Mouse (Mus musculus) CH12.LX (cell line): ENCODE data around the gene Zbtb25. TPM values are rescaled to one million over a fixed set of nuclear protein-coding genes. Genes with fewer than 3 reads are reported as not detected.

Experiments used
- DNase-seq: peaks from one replicate; pipeline ENCODE4 v3.0.0-alpha.2; 2013; ENCODE audit errors: extremely low read depth
- H3K27ac ChIP-seq: 2 replicates; pipeline ENCODE4 v1.5.1; 2012; ENCODE audit warnings: low read depth, mild to moderate bottlenecking, control low read depth, moderate library complexity; ENCODE audit not compliant: insufficient read depth
- H3K27me3 ChIP-seq: replicated peaks from 2 replicates; pipeline ENCODE3; 2012; ENCODE audit warnings: inconsistent platforms
- H3K36me3 ChIP-seq, 2 experiments: replicated peaks in 1 of 2; 2 replicates each; pipeline versions ENCODE3 to v1.6.1; 2012; ENCODE audit warnings: inconsistent platforms in 1 of 2, low read length in 1 of 2, mild to moderate bottlenecking in 1 of 2, mixed read lengths in 1 of 2, moderate library complexity in 1 of 2; ENCODE audit not compliant: control insufficient read depth in 1 of 2, insufficient read depth in 1 of 2
- H3K4me1 ChIP-seq, 2 experiments: 2 replicates each; pipeline ENCODE4 v1.6.1; 2012; ENCODE audit warnings: inconsistent platforms in 1 of 2, moderate library complexity in 1 of 2; ENCODE audit not compliant: insufficient read depth in 2 of 2, control insufficient read depth in 1 of 2
- H3K4me2 ChIP-seq: 2 replicates; pipeline ENCODE4 v1.6.1; 2012; ENCODE audit warnings: low read depth, mild to moderate bottlenecking, control low read depth; ENCODE audit not compliant: poor library complexity, insufficient read depth, severe bottlenecking
- H3K4me3 ChIP-seq, 3 experiments: fragments of 150-350 bp in 1 of 3; sonication (generic) in 1 of 3; replicated peaks in 1 of 3; 2 replicates each; pipeline versions ENCODE3 to v1.5.1; 2011 to 2012; ENCODE audit warnings: low read depth in 2 of 3, low read length in 2 of 3, mild to moderate bottlenecking in 2 of 3, moderate library complexity in 2 of 3, control low read depth in 1 of 3, improper control_type of control experiment in 1 of 3, inconsistent platforms in 1 of 3, mixed read lengths in 1 of 3; ENCODE audit not compliant: poor library complexity in 1 of 3
- H3K79me2 ChIP-seq: replicated peaks from 2 replicates; pipeline ENCODE4 v1.6.1; 2012; ENCODE audit warnings: mild to moderate bottlenecking, moderate library complexity; ENCODE audit not compliant: control insufficient read depth, poor library complexity, insufficient read depth, severe bottlenecking; ENCODE audit errors: extremely low read depth
- H3K9ac ChIP-seq: 2 replicates; pipeline ENCODE4 v1.6.1; 2012; ENCODE audit warnings: low read depth, mild to moderate bottlenecking, control low read depth, moderate library complexity; ENCODE audit not compliant: insufficient read depth
- H3K9me3 ChIP-seq: replicated peaks from 2 replicates; pipeline ENCODE3; 2012; ENCODE audit warnings: low read length, inconsistent platforms, mixed read lengths
- CHD1 ChIP-seq: IDR thresholded peaks from 2 replicates; pipeline ENCODE4 v1.6.1; 2012; ENCODE audit warnings: low read depth, low read length, improper control_type of control experiment, inconsistent platforms
- CHD2 ChIP-seq: IDR thresholded peaks from 2 replicates; pipeline ENCODE4 v1.6.1; 2011; ENCODE audit warnings: low read length, improper control_type of control experiment
- ELF1 ChIP-seq: IDR thresholded peaks from 2 replicates; pipeline ENCODE4 v1.6.1; 2014; ENCODE audit warnings: low read depth, mild to moderate bottlenecking, inconsistent platforms, low read length, improper control_type of control experiment
- EP300 ChIP-seq: IDR thresholded peaks from 2 replicates; pipeline ENCODE4 v1.6.1; 2011; ENCODE audit warnings: low read length, improper control_type of control experiment
- HCFC1 ChIP-seq: IDR thresholded peaks from 2 replicates; pipeline ENCODE4 v1.6.1; 2012; ENCODE audit warnings: low read depth, mild to moderate bottlenecking, inconsistent platforms, low read length, improper control_type of control experiment
- IRF4 ChIP-seq: IDR thresholded peaks from 2 replicates; pipeline ENCODE4 v1.6.1; 2014; ENCODE audit warnings: low read depth, mild to moderate bottlenecking, inconsistent platforms, low read length, improper control_type of control experiment
- JUND ChIP-seq: conservative IDR thresholded peaks from 2 replicates; pipeline ENCODE4 v1.6.1; 2011; ENCODE audit warnings: low read depth, low read length, improper control_type of control experiment
- MEF2A ChIP-seq: IDR thresholded peaks from 2 replicates; pipeline ENCODE4 v1.6.1; 2014; ENCODE audit warnings: low read depth, mild to moderate bottlenecking, inconsistent platforms, low read length, improper control_type of control experiment, borderline replicate concordance
- MXI1 ChIP-seq: IDR thresholded peaks from 2 replicates; pipeline ENCODE4 v1.6.1; 2011; ENCODE audit warnings: mild to moderate bottlenecking, low read depth, low read length, improper control_type of control experiment
- MYC ChIP-seq: IDR thresholded peaks from 2 replicates; pipeline ENCODE4 v1.6.1; 2011; ENCODE audit warnings: low read depth, mild to moderate bottlenecking, improper control_type of control experiment, low read length
- NELFE ChIP-seq: IDR thresholded peaks from 2 replicates; pipeline ENCODE4 v1.6.1; 2011; ENCODE audit warnings: low read depth, low read length, improper control_type of control experiment
- NRF1 ChIP-seq: IDR thresholded peaks from 2 replicates; pipeline ENCODE4 v1.6.1; 2014; ENCODE audit warnings: low read depth, mild to moderate bottlenecking, inconsistent platforms, low read length, improper control_type of control experiment, moderate library complexity
- PAX5 ChIP-seq: IDR thresholded peaks from 2 replicates; pipeline ENCODE4 v1.6.1; 2012; ENCODE audit warnings: low read length, inconsistent platforms, mixed read lengths
- POLR2A ChIP-seq: IDR thresholded peaks from 2 replicates; pipeline ENCODE4 v1.6.1; 2011; ENCODE audit warnings: low read depth, mild to moderate bottlenecking, improper control_type of control experiment, low read length
- POLR2AphosphoS2 ChIP-seq: IDR thresholded peaks from 2 replicates; pipeline ENCODE4 v1.6.1; 2011; ENCODE audit warnings: low read depth, low read length, improper control_type of control experiment
- RAD21 ChIP-seq: IDR thresholded peaks from 2 replicates; pipeline ENCODE4 v1.6.1; 2011; ENCODE audit warnings: low read depth, mild to moderate bottlenecking, low read length, improper control_type of control experiment, moderate library complexity
- SIN3A ChIP-seq: IDR thresholded peaks from 2 replicates; pipeline ENCODE4 v1.6.1; 2012; ENCODE audit warnings: low read length, improper control_type of control experiment, inconsistent platforms
- SMC3 ChIP-seq: IDR thresholded peaks from 2 replicates; pipeline ENCODE4 v1.6.1; 2011; ENCODE audit warnings: low read depth, low read length, improper control_type of control experiment
- TBP ChIP-seq: conservative IDR thresholded peaks from 2 replicates; pipeline ENCODE4 v1.6.1; 2011; ENCODE audit warnings: low read depth, low read length, improper control_type of control experiment
- TCF12 ChIP-seq: IDR thresholded peaks from 2 replicates; pipeline ENCODE4 v1.6.1; 2014; ENCODE audit warnings: low read depth, mild to moderate bottlenecking, inconsistent platforms, low read length, improper control_type of control experiment
- ZC3H11A ChIP-seq: IDR thresholded peaks from 2 replicates; pipeline ENCODE4 v1.6.1; 2012; ENCODE audit warnings: low read depth, mild to moderate bottlenecking, inconsistent platforms, low read length, improper control_type of control experiment
- ZMIZ1 ChIP-seq: IDR thresholded peaks from 2 replicates; pipeline ENCODE4 v1.6.1; 2012; ENCODE audit warnings: low read depth, mild to moderate bottlenecking, inconsistent platforms, low read length, improper control_type of control experiment
- ZNF384 ChIP-seq: IDR thresholded peaks from 2 replicates; pipeline ENCODE4 v1.6.1; 2012; ENCODE audit warnings: low read depth, low read length, improper control_type of control experiment, inconsistent platforms
- dilution Hi-C: fragments of 300-500 bp; cut with MboI; formaldehyde crosslinking; loops from 2 replicates; pipeline ENCODE4 v1.14.3; 2020; ENCODE audit warnings: low sequenced_read_pairs; ENCODE audit not compliant: extremely low pct_unique_long_range_greater_than_20kb, extremely low pct_ligation_motif_present
- in situ Hi-C: fragments of 300-500 bp; cut with MboI; formaldehyde crosslinking; loops from 3 replicates; pipeline ENCODE4 v1.14.3; 2019; ENCODE audit warnings: low sequenced_read_pairs, low pct_ligation_motif_present, low pct_unique_long_range_greater_than_20kb, mixed read lengths
- polyA plus RNA-seq: library from polyadenylated mRNA; unstranded; fragments of >175 nt; gene quantifications from 2 replicates; pipeline ENCODE4 v1.2.1, GENCODE M21; 2012; ENCODE audit warnings: low read depth; ENCODE audit not compliant: insufficient read length
- total RNA-seq, 2 experiments: library from RNA; depleted of rRNA; stranded (reverse); fragments of 300-350 nt in 1 of 2; fragments of >200 nt in 1 of 2; gene quantifications; 2 replicates each; pipeline ENCODE4 v1.2.3; 2012 to 2014

Gene Zbtb25
- total and polyA plus RNA-seq, 3 experiments: 7.2 to 18.7 (median 7.3) TPM

- H3K36me3 ChIP-seq: peaks cover 0 to 10% of the 10 kb centered on the region in 2 experiments
- no peaks in the 10 kb centered on the region for H3K9me3 ChIP-seq
- dilution Hi-C loops: no loop called here
- DNase-seq: no peak
- in situ Hi-C loops: loop anchor here (10.0 kb wide), 1 partner anchor 227 kb away; no protein-coding TSS in a partner anchor
- no peaks in the 10 kb centered on the region for H3K27me3 ChIP-seq
- peak overlapping the region; percentile 75 to 99 (median 76) for H3K4me3 ChIP-seq
- peak overlapping the region; percentile 96 for H3K9ac ChIP-seq
- peak overlapping the region; percentile 62 for H3K27ac ChIP-seq
- TF ChIP-seq ZMIZ1: no peak
- TF ChIP-seq TBP: peak; percentile 42; the same call in 1 of the 2 replicates
- TF ChIP-seq HCFC1: no peak; the same call in 1 of the 2 replicates
- TF ChIP-seq ZC3H11A: no peak
- no peak for TF ChIP-seq MEF2A
- no peak for TF ChIP-seq PAX5
- TF ChIP-seq MXI1: no peak; the same call in 1 of the 2 replicates
- no peak for TF ChIP-seq POLR2AphosphoS2
- TF ChIP-seq NELFE: peak; percentile 39; the same call in 1 of the 2 replicates
- TF ChIP-seq RAD21: no peak
- no peak for TF ChIP-seq MYC
- no peak for TF ChIP-seq SIN3A
- peak; percentile 7; the same call in 1 of the 2 replicates for TF ChIP-seq EP300
- no peak for TF ChIP-seq NRF1
- peak; percentile 60 for TF ChIP-seq POLR2A
- TF ChIP-seq JUND: no peak
- peak; percentile 18; the same call in 1 of the 2 replicates for TF ChIP-seq TCF12
- no peak for TF ChIP-seq CHD2
- no peak for TF ChIP-seq ZNF384
- TF ChIP-seq, all 38 proteins: peak for 5
- Histone ChIP-seq H3K4me1 (peaks cover under 1 to 49% of the 10 kb centered on the region in 2 experiments; a peak in 3 of 4 replicates), H3K79me2 (peaks cover 76% of the 10 kb centered on the region), H3K4me2 (peak overlapping the region; percentile 88)
Observed at GRCm38 (mm10) chr12:76367096-76367995, 2.1 kb downstream of the Zbtb25 start.

GRCm38 (mm10) chr12:76366276-76366675 lies 3.1 kb downstream of the Zbtb25 start:
- dilution Hi-C loops (no loop called here), in situ Hi-C loops (loop anchor here (10.0 kb wide), 1 partner anchor 229 kb away; no protein-coding TSS in a partner anchor)
- no peaks in the 10 kb centered on the region for H3K27me3 ChIP-seq
- peaks cover 72% of the 10 kb centered on the region for H3K79me2 ChIP-seq
- TF ChIP-seq NRF1 (no peak), ELF1 (no peak), TBP (no peak), NELFE (no peak), CHD1 (no peak), SMC3 (no peak), CHD2 (no peak), PAX5 (no peak), JUND (no peak), MXI1 (no peak), HCFC1 (no peak), IRF4 (no peak), TCF12 (no peak)
- no peaks in the 10 kb centered on the region for H3K9me3 ChIP-seq
- DNase-seq: no peak
- peak overlapping the region; percentile 88 for H3K4me2 ChIP-seq
- peak overlapping the region; percentile 29 for H3K9ac ChIP-seq
- H3K36me3 ChIP-seq: peaks cover 0 to 15% of the 10 kb centered on the region in 2 experiments
- peaks cover 7 to 60% of the 10 kb centered on the region in 2 experiments; a peak in 3 of 4 replicates for H3K4me1 ChIP-seq
- H3K27ac ChIP-seq: no peak overlapping the region
- peak overlapping the region in 1 of 3 experiments; percentile 4 for H3K4me3 ChIP-seq
